Mouse (Mus musculus) megakaryocyte, adult 5-6 weeks (primary cell): ENCODE results near the gene Rpl7l1. TPM values are rescaled to one million over a fixed set of nuclear protein-coding genes. Genes with fewer than 3 reads are reported as not detected.
A peak's percentile ranks its signal among the peaks of the same experiment; 100 is the strongest.

Experiments used
- ATAC-seq: 2 replicates; pipeline ENCODE4 v1.8.0; 2016; ENCODE audit warnings: mild to moderate bottlenecking, inconsistent platforms; ENCODE audit not compliant: poor library complexity, severe bottlenecking
- total RNA-seq, 2 experiments: library from RNA; stranded (forward) in 1 of 2; stranded (reverse) in 1 of 2; fragments of 153-499, 151-499 nt in 1 of 2; fragments of 221-1000, 200-1000 nt in 1 of 2; gene quantifications; 2 replicates each; pipeline versions ENCODE4 v1.2.3 to v1.2.4; 2015 to 2017

Rpl7l1 gene
- total RNA-seq, 2 experiments from 2014 or later, result 57.4 to 81.4 TPM

DNA sequence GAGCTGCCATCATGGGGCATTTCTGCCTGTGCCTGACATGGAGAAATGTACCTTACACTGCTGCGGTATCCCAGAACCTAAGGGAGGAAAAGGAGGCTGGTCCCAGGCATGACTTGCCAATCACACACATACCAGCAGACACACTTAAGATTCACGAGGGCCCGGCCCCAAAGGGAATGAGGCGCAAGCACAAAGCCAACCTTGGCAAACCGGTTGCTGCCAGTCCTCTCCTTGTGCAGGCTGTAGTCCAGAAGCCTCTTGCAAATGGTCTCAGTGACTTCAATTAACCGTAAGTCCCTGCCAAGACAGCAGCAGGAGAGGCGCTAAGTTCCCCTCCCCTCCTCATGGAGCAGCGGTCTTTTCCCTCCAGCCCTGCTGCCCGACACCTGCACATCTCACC lies 39.5 kb downstream of the Rpl7l1 start:
- ATAC-seq, result no peak

DNA sequence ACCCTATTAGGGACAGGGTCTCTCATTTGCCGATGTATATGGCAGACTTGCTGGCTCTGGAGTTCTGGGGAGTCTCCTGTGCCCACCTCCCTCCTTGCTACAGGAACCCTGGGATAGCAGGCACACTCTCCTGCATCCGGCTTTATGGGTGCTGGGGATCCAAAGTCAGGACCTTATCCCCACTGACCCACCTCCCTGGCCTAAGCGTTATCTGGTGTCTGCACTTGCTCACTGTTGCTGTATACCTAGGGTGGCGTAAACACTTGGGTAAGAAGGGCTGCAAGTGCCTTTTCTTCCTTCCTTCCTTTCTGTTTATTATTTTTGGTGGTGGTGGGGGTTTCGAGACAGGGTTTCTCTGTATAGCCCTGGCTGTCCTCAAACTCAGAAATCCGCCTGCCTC lies 41.2 kb downstream of the Rpl7l1 start:
- ATAC-seq, result no peak

DNA sequence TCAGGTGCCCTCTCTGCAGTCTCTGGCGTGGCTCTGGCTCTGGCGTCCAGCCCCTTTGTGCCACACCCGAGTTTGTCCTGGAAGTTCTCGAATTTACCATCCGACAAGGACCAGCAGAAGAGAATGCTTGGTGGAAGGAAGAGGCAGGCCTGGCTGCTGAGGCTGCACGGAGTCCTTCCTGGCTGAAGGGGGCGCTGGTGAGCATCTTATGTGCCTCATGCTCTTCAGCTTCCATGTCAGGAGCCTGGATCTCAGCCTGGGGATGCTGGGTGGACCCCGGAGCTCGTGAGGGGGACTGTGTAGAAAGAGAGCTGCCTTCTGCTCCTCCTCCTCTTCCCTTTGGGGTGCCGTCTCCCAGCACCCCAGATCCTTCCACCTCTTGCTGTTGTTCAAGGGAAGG lies 46.3 kb downstream of the Rpl7l1 start:
- ATAC-seq, result peak; percentile 62; the same call in 1 of the 2 replicates

DNA sequence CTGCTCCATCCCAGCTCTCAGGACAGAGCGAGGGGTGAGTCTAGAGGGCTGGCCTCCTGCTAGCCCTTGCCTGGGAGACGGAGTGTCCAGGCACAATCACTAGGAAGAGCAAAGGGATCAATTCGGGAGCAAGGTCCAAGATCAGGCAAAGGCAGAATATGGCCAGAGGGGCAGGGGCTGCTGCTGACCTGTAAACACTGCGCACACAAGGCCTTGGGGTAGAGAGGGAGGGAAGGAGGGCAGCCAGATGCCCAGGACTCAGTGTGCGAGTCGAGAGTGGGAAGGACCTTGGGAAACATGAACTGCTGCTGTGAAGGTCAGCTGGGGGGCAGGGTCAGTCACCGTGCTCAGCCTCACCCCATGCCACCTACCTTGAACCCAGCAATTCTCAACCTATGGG lies 47.2 kb downstream of the Rpl7l1 start:
- ATAC-seq, result no peak

DNA sequence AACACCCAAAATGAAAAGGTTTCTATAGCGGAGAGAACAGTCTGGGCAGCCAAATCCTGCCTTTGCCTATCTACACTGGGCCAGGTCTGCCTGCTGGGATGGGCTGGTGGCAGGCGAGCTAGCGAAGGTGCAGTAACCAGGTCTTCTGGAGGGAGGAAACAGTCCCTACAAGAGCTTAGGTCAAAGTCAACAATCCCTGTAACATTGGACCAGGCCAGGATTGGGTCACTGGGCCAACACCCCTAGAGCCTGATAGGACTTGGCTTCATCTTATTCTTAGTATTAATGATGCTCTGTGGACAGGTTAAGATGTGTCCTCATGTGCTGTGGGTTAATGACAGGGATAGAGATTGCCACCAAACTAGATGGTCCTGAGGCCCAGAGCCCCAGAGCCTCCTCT lies 48.4 kb downstream of the Rpl7l1 start:
- ATAC-seq, result no peak

DNA sequence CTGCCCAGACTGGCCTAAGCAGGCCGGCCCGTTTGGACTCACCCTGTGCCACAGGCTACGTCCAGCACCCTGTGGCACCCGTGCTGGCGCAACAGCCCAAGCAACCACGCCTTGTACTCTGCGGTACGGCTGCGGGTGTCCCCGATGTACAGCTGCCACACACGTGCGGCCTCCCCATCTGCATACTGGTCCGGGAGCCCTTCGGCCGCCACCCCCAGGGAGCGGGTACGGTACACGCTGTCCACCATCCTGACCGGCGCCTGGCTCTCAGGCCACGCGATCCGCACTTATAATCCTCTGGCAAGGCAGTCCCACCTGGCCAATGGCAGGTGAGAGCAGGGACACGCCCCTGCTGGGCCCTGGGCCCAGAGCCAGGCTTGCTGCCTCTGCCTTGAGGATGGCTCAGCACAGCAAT lies 53.6 kb downstream of the Rpl7l1 start, which contains the start of gene Gnmt:
Gene Gnmt, minus strand, starts transcription at position 265 of the 415 bp plus-strand sequence.
- ATAC-seq, result peak; percentile 45

DNA sequence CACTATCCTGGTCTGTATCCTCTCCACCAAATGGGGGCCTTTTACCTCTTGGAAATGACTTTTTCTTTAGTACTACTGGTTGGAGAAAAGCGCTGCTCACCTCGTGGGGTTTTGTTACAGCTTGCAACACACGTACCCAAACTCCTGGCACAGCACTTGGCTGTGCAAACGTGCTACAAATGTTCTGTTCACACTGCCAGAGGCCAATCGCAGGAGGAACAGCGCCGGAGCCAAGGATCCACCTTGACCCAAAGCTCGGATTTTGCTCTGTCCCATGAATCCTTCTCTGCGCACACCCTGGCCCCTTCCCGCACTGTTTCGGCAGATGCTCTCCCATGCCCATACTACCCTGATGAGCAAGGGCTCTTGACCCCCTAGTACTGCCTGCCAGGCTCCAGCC lies 54.0 kb downstream of the Rpl7l1 start:
- ATAC-seq, result no peak

DNA sequence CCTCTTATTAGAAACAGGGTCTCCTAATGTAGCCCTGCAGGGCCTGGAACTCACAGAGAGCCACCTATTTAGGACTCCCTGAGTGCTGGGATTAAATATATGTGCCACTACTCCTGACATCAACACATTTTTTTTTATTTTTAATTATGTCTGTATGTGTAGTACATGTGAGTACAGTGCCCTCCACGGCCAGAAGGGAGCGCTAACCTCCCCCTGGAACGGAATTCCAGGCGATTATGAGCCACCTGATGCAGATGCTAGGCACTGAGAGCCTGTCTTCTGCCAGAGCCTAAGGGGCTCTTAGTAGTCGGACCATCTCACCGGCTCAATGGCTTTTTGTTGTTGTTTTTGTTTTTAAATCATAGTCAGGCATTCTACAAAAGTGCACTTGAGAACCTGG lies 54.5 kb downstream of the Rpl7l1 start:
- ATAC-seq, result no peak

DNA sequence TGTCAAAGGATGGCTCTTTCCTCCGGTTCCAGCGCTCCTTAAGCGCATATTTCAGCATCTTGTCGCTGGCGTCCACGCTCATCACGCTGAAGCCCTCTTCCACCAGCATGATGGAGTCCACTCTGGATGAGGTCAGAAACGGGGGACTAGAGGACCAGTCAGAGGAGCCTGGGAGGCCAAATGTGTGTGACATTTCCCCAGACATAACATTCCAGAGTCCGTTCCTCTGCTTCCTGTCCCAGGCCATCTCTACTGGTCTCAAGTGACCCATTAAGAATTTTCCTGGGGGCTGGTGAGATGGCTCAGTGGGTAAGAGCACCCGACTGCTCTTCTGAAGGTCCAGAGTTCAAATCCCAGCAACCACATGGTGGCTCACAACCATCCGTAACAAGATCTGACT lies 55.2 kb downstream of the Rpl7l1 start:
- ATAC-seq, result no peak

DNA sequence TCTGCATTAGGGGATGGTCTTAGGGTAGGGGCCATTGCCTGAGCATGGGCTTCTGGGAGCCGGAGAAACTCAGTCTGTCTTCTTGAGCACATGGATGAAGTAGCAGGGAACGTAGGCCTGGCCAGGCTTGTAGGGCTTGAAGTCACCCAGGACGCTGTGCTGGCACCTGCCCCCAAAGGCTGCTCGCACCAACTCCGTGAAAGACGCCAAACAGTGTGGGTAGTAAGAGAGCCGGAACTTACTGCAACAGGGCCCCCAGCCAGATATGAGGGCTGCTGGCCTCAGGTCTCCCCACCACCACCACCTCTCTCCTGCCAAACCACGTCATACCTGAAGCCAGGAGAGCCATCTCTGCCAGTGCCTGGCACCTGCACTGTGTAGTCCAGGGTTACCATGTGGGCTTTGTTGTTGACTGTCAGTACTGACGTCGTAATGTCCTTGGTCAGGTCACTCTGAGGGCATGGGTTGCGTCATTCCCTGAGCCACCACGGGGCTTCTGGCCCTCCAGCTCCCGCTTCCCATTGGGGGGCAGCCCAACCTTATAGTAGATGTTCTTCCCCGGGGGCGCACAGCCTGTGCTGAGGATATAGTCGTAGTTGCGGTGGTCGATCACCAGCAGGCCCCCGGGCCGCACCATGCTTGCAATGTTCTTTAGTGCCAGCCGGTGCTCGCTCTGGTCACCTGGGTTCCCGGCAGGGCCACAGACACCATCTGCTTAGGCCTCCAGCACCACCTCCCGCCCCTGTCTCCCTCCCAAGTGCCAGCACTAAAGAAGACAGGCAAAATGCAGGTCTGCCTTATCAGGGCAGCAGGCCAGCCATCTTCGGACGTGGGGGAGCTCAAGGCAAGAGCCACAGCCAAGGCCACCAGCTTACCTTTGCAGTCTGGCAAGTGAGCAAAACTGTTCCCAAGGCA lies 56.5 kb downstream of the Rpl7l1 start:
- no peak for ATAC-seq

DNA sequence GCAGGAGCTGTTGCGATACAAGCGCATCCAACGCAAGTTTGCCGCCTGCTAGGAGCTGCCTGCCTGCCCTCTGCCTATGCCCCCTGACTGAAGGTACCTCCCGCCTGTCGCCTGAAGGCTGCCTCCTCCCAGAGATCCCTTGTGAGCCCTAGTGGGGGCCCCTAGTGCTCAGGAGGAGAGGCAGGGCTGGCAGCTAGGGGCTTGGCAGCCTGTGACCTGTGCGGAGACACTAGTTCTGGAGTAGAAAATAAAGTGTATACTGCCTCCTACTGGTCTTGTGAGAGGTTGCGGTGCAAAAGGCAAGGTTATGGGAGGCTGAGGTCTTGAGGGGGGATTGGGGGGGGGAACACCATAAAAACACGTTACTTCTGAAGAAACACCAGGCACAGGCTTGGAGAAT lies 57.2 kb downstream of the Rpl7l1 start:
- peak; percentile 58 for ATAC-seq

DNA sequence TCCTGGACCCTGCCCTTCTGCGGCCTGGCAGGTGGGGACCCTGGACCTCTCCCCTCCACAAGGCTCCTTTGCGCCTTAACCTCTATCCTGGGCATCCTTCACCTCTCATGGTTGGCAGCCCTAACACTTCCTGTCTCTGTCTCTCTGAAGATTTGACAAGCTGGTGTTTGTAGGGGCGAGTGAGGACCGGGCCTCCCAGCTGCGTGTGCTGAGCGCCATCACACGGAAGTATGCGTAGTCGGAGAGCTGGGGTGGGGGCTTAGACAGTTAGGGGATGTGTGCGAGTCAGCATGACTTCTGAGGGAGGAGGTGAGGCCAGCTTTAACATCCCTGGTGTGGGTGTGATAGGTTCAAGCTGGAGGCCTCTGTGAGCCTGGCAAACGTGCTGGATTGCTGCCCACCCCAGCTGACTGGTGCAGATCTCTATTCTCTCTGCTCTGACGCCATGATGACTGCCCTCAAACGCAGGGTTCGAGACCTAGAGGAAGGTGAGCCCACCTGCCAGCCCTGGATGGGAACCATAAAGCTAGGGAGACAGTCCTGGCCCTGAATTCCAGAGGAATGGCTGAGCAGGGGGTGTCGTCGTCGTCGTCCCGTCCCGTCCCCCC lies 57.9 kb downstream of the Rpl7l1 start:
- no peak for ATAC-seq

Other genes with a start within 250 kb of the Rpl7l1 start
- 2.7 and 4.3 TPM in 2 replicates for gene Cul9, start 236.3 kb downstream of the Rpl7l1 start, total RNA-seq (2015)
- 1.7 and 4.4 TPM in 2 replicates for gene Cul9, start 236.3 kb downstream of the Rpl7l1 start, total RNA-seq (2017)
- gene Srf, start 226.5 kb downstream of the Rpl7l1 start, total RNA-seq (2015), result 28.5 and 34.0 TPM in 2 replicates
- 23.7 and 36.3 TPM in 2 replicates for gene Srf, start 226.5 kb downstream of the Rpl7l1 start, total RNA-seq (2017)
- gene Ptk7, start 153.2 kb downstream of the Rpl7l1 start, total RNA-seq (2015), result not detected in 2 replicates
- gene Ptk7, start 153.2 kb downstream of the Rpl7l1 start, total RNA-seq (2017), result 0.07 and 0.16 TPM in 2 replicates
- 3.5 and 4.9 TPM in 2 replicates for gene Klc4, start 136.7 kb downstream of the Rpl7l1 start, total RNA-seq (2015)
- 13.1 and 15.0 TPM in 2 replicates for gene Klc4, start 136.7 kb downstream of the Rpl7l1 start, total RNA-seq (2017)
- 46.2 and 67.5 TPM in 2 replicates for gene Mrpl2, start 136.4 kb downstream of the Rpl7l1 start, total RNA-seq (2015)
- gene Mrpl2, start 136.4 kb downstream of the Rpl7l1 start, total RNA-seq (2017), result 42.7 and 53.9 TPM in 2 replicates
- gene Cul7, start 132.3 kb downstream of the Rpl7l1 start, total RNA-seq (2015), result 1.7 and 1.9 TPM in 2 replicates
- 1.9 and 2.4 TPM in 2 replicates for gene Cul7, start 132.3 kb downstream of the Rpl7l1 start, total RNA-seq (2017)
- 9.6 and 10.6 TPM in 2 replicates for gene Rrp36, start 108.3 kb downstream of the Rpl7l1 start, total RNA-seq (2015)
- gene Rrp36, start 108.3 kb downstream of the Rpl7l1 start, total RNA-seq (2017), result 62.2 and 75.0 TPM in 2 replicates
- 43.5 and 57.6 TPM in 2 replicates for gene Mea1, start 103.9 kb downstream of the Rpl7l1 start, total RNA-seq (2015)
- 68.3 and 81.4 TPM in 2 replicates for gene Mea1, start 103.9 kb downstream of the Rpl7l1 start, total RNA-seq (2017)
- 27.0 and 32.0 TPM in 2 replicates for gene Klhdc3, start 101.8 kb downstream of the Rpl7l1 start, total RNA-seq (2015)
- 14.7 and 16.6 TPM in 2 replicates for gene Klhdc3, start 101.8 kb downstream of the Rpl7l1 start, total RNA-seq (2017)
- 22.8 and 24.4 TPM in 2 replicates for gene Ppp2r5d, start 77.6 kb downstream of the Rpl7l1 start, total RNA-seq (2015)
- 48.9 and 49.7 TPM in 2 replicates for gene Ppp2r5d, start 77.6 kb downstream of the Rpl7l1 start, total RNA-seq (2017)
- 7.6 and 8.1 TPM in 2 replicates for gene Pex6, start 71.2 kb downstream of the Rpl7l1 start, total RNA-seq (2015)
- gene Pex6, start 71.2 kb downstream of the Rpl7l1 start, total RNA-seq (2017), result 8.1 and 9.7 TPM in 2 replicates
- 0.80 and 1.9 TPM in 2 replicates for gene Gnmt, start 53.5 kb downstream of the Rpl7l1 start, total RNA-seq (2015)
- gene Gnmt, start 53.5 kb downstream of the Rpl7l1 start, total RNA-seq (2017), result 0.89 and 1.1 TPM in 2 replicates
- gene Cnpy3, start 30.5 kb downstream of the Rpl7l1 start, total RNA-seq (2015), result 35.6 and 39.6 TPM in 2 replicates
- 109 and 112 TPM in 2 replicates for gene Cnpy3, start 30.5 kb downstream of the Rpl7l1 start, total RNA-seq (2017)
- not detected in 2 replicates for gene Ptcra, start 19.0 kb downstream of the Rpl7l1 start, total RNA-seq (2015)
- not detected in 2 replicates for gene Ptcra, start 19.0 kb downstream of the Rpl7l1 start, total RNA-seq (2017)
- 8.1 and 8.8 TPM in 2 replicates for gene 2310039H08Rik, start 10.0 kb downstream of the Rpl7l1 start, total RNA-seq (2015)
- gene 2310039H08Rik, start 10.0 kb downstream of the Rpl7l1 start, total RNA-seq (2017), result 5.5 and 10.7 TPM in 2 replicates
- 25.2 and 32.4 TPM in 2 replicates for gene Bicral, start 75.8 kb upstream of the Rpl7l1 start, total RNA-seq (2015)
- gene Bicral, start 75.8 kb upstream of the Rpl7l1 start, total RNA-seq (2017), result 20.3 and 21.1 TPM in 2 replicates
- 8.6 and 13.5 TPM in 2 replicates for gene Tbcc, start 108.0 kb upstream of the Rpl7l1 start, total RNA-seq (2015)
- 10.8 and 13.3 TPM in 2 replicates for gene Tbcc, start 108.0 kb upstream of the Rpl7l1 start, total RNA-seq (2017)
- gene Prph2, start 127.8 kb upstream of the Rpl7l1 start, total RNA-seq (2015), result not detected in 2 replicates
- not detected in 2 replicates for gene Prph2, start 127.8 kb upstream of the Rpl7l1 start, total RNA-seq (2017)
- 37.4 and 38.2 TPM in 2 replicates for gene Ubr2, start 227.9 kb upstream of the Rpl7l1 start, total RNA-seq (2015)
- 24.2 and 32.5 TPM in 2 replicates for gene Ubr2, start 227.9 kb upstream of the Rpl7l1 start, total RNA-seq (2017)